In the genomic region with DNA sequence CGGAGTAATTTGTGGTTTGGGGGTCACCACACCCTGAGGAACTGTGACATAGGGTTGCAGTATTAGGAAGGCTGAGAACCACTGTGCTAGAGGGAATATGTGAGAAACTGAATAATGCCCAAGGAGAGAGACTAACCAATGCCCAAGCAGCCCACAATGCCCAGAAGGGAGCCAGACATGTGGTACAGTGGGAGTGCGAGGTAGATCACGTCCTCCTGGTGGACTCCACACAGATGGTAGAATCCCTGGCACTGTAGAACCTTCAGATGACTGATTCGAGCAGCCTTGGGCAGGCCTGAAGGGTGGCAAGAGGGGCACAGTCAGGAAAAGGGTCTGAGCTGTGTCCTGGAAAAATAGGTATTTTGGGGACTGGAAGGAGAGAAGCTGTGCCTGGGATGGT, we compare ENCODE assay signal across 9 mouse cellular contexts. TPM values are rescaled to one million over a fixed set of nuclear protein-coding genes. Genes with fewer than 3 reads are reported as not detected.
DNase-seq lines count a peak whose midpoint lies in the region; ATAC-seq and TF ChIP-seq lines count a peak whose summit lies in the region.
"Had no signal": no experiment of that assay in that cellular context is flagged by ENCODE, and none has a peak within 500 bp of the region (broad histone marks: within the 10 kb centered on the region; RNA-seq: fewer than 3 reads in every experiment).

No protein-coding gene starts in this region.

- H3K27me3 ChIP-seq in kidney, postnatal 0 days (ENCODE audit: insufficient read depth, low read length) = no peaks in the 10 kb centered on the region
- no peaks in the 10 kb centered on the region for H3K27me3 ChIP-seq in forebrain, embryonic 11.5 days (ENCODE audit: control insufficient read depth, insufficient read depth, low read length)
- H3K27me3 ChIP-seq in hindbrain, postnatal 0 days (ENCODE audit: insufficient read depth, low read length) = no peaks in the 10 kb centered on the region
- no peaks in the 10 kb centered on the region for H3K27me3 ChIP-seq in neural tube, embryonic 13.5 days

- H3K9ac ChIP-seq in kidney, postnatal 0 days (ENCODE audit: low read depth, low read length) = 0 out of 2 replicates have a peak overlapping the region, but pooled peaks have one; percentile 70
- H3K9ac ChIP-seq in forebrain, embryonic 11.5 days (ENCODE audit: low read length) = no peak overlapping the region
- peak overlapping the region; percentile 92; the same call in 1 of the 2 replicates for H3K9ac ChIP-seq in hindbrain, postnatal 0 days (replicated peaks; ENCODE audit: low read length)
- peak overlapping the region; percentile 95 for H3K9ac ChIP-seq in neural tube, embryonic 13.5 days

- TF ChIP-seq CTCF in kidney, postnatal 0 days (IDR thresholded peaks at IDR 0.05; ENCODE audit: low read depth) = no peak
- TF ChIP-seq CTCF in hindbrain, postnatal 0 days (IDR thresholded peaks at IDR 0.05; ENCODE audit: low read depth) = no peak

- peaks cover 24% of the 10 kb centered on the region for H3K36me3 ChIP-seq in kidney, postnatal 0 days (ENCODE audit: insufficient read depth, low read length)
- H3K36me3 ChIP-seq in forebrain, embryonic 11.5 days (ENCODE audit: control insufficient read depth, insufficient read depth, low read length) = peaks cover 13% of the 10 kb centered on the region
- H3K36me3 ChIP-seq in hindbrain, postnatal 0 days (ENCODE audit: insufficient read depth, low read length) = peaks cover 27% of the 10 kb centered on the region
- H3K36me3 ChIP-seq in neural tube, embryonic 13.5 days = peaks cover 49% of the 10 kb centered on the region

- WGBS in kidney, postnatal 0 days = 77% methylated on average over 4 of the region's 4 CpGs
- WGBS in forebrain, embryonic 11.5 days = 85% methylated on average over 4 of the region's 4 CpGs
- 53% methylated on average over 4 of the region's 4 CpGs for WGBS in hindbrain, postnatal 0 days
- WGBS in neural tube, embryonic 13.5 days = 73% methylated on average over 4 of the region's 4 CpGs

- no peak for ATAC-seq in kidney, postnatal 0 days (replicated peaks; ENCODE audit: low FRiP score, low read depth)
- ATAC-seq in forebrain, embryonic 11.5 days (replicated peaks; ENCODE audit: low FRiP score) = no peak
- ATAC-seq in hindbrain, postnatal 0 days = no peak
- no peak for ATAC-seq in neural tube, embryonic 13.5 days (ENCODE audit: low read depth)

- no peaks in the 10 kb centered on the region for H3K9me3 ChIP-seq in kidney, postnatal 0 days (replicated peaks; ENCODE audit: low read length)
- H3K9me3 ChIP-seq in forebrain, embryonic 11.5 days (ENCODE audit: control insufficient read depth, low read length) = no peaks in the 10 kb centered on the region
- H3K9me3 ChIP-seq in hindbrain, postnatal 0 days (ENCODE audit: low read length) = no peaks in the 10 kb centered on the region
- H3K9me3 ChIP-seq in neural tube, embryonic 13.5 days = no peaks in the 10 kb centered on the region
- H3K9me3 ChIP-seq: megakaryocyte, embryonic 14.5 days had no signal

- no peak for DNase-seq in kidney, postnatal 0 days (ENCODE audit: low spot score)
- DNase-seq in kidney, adult 9 months = no peak
- DNase-seq in forebrain, embryonic 11.5 days (ENCODE audit: low spot score) = no peak
- DNase-seq in hindbrain, postnatal 0 days (ENCODE audit: low spot score) = no peak
- DNase-seq in ovary, adult 18-20 months (ENCODE audit: low spot score) = no peak
- no peak for DNase-seq in c-Kit-positive CD71-positive TER-119-positive erythroid progenitor cells, embryonic 14.5 days (ENCODE audit: low spot score)
- DNase-seq: spleen, adult 18-20 months had no signal

- H3K4me2 ChIP-seq in kidney, postnatal 0 days (ENCODE audit: low read length) = peak overlapping the region; percentile 99; the same call in 1 of the 2 replicates
- H3K4me2 ChIP-seq in forebrain, embryonic 11.5 days (ENCODE audit: low read depth, low read length, severe bottlenecking) = peak overlapping the region; percentile 64; the same call in 1 of the 2 replicates
- peak overlapping the region; percentile 90 for H3K4me2 ChIP-seq in hindbrain, postnatal 0 days (ENCODE audit: low read depth, low read length)
- peak overlapping the region; percentile 96 for H3K4me2 ChIP-seq in neural tube, embryonic 13.5 days

- H3K4me3 ChIP-seq in kidney, postnatal 0 days (replicated peaks; ENCODE audit: low read depth, low read length) = 0 out of 2 replicates have a peak overlapping the region, but pooled peaks have one; percentile 58
- H3K4me3 ChIP-seq in forebrain, embryonic 11.5 days (ENCODE audit: low read depth, low read length) = no peak overlapping the region
- peak overlapping the region; percentile 71 for H3K4me3 ChIP-seq in hindbrain, postnatal 0 days (ENCODE audit: low read length)
- peak overlapping the region; percentile 73 for H3K4me3 ChIP-seq in neural tube, embryonic 13.5 days
- H3K4me3 ChIP-seq: megakaryocyte, embryonic 14.5 days had no signal

- peaks cover 15% of the 10 kb centered on the region; the same call in 1 of the 2 replicates for H3K4me1 ChIP-seq in kidney, postnatal 0 days (replicated peaks; ENCODE audit: insufficient read depth, low read length)
- H3K4me1 ChIP-seq in forebrain, embryonic 11.5 days (replicated peaks; ENCODE audit: control insufficient read depth, insufficient read depth, low read length) = peaks cover 9% of the 10 kb centered on the region; the same call in 1 of the 2 replicates
- H3K4me1 ChIP-seq in hindbrain, postnatal 0 days (ENCODE audit: insufficient read depth, low read length) = peaks cover 23% of the 10 kb centered on the region
- peaks cover 45% of the 10 kb centered on the region for H3K4me1 ChIP-seq in neural tube, embryonic 13.5 days (replicated peaks)

- no peak overlapping the region for H3K27ac ChIP-seq in kidney, postnatal 0 days
- no peak overlapping the region for H3K27ac ChIP-seq in forebrain, embryonic 11.5 days (ENCODE audit: low read depth, low read length)
- H3K27ac ChIP-seq in hindbrain, postnatal 0 days = peak overlapping the region; percentile 95
- H3K27ac ChIP-seq in neural tube, embryonic 13.5 days (replicated peaks) = no peak overlapping the region

RNA-seq across cellular contexts. Expression of a gene that starts 1.5 kb away (rescaled TPM):
- 15.1 and 16.1 TPM in 2 replicates for polyA plus RNA-seq in kidney, postnatal 0 days (2015; fragmentation: Nextera tagmentation; extraction: Ambion mirVana)
- polyA plus RNA-seq in forebrain, embryonic 11.5 days (2014; fragmentation: Nextera tagmentation; extraction: Ambion mirVana) = 13.6 and 14.2 TPM in 2 replicates
- total RNA-seq in hindbrain, postnatal 0 days (2014; rRNA removed) = 85.1 and 87.2 TPM in 2 replicates
- 28.3 and 30.3 TPM in 2 replicates for polyA plus RNA-seq in hindbrain, postnatal 0 days (2015; fragmentation: Nextera tagmentation; extraction: Ambion mirVana)
- polyA plus RNA-seq in neural tube, embryonic 13.5 days (2015; fragmentation: Nextera tagmentation; extraction: Ambion mirVana) = 22.9 and 24.1 TPM in 2 replicates

RNA-seq across cellular contexts. Expression of a gene that starts 45.2 kb away (rescaled TPM):
- polyA plus RNA-seq in kidney, postnatal 0 days (2015; fragmentation: Nextera tagmentation; extraction: Ambion mirVana) = 17.0 and 17.9 TPM in 2 replicates
- 50.5 and 55.3 TPM in 2 replicates for polyA plus RNA-seq in forebrain, embryonic 11.5 days (2014; fragmentation: Nextera tagmentation; extraction: Ambion mirVana)
- total RNA-seq in hindbrain, postnatal 0 days (2014; rRNA removed) = 58.1 and 71.7 TPM in 2 replicates
- 19.9 and 20.4 TPM in 2 replicates for polyA plus RNA-seq in hindbrain, postnatal 0 days (2015; fragmentation: Nextera tagmentation; extraction: Ambion mirVana)
- 29.3 and 30.8 TPM in 2 replicates for polyA plus RNA-seq in neural tube, embryonic 13.5 days (2015; fragmentation: Nextera tagmentation; extraction: Ambion mirVana)
